Mouse (Mus musculus) ovary, postnatal 10 days (tissue): ENCODE measurements at regions not wholly inside any gene's neighbourhood (a gene's known extent, or its start where the extent isn't known, plus 50 kb on each side); places are given as distances from the start of the nearest gene placed in this dataset.

Experiments used
- DNase-seq: peaks from one replicate; pipeline ENCODE4 v3.0.0; 2022; ENCODE audit warnings: low spot score

DNA sequence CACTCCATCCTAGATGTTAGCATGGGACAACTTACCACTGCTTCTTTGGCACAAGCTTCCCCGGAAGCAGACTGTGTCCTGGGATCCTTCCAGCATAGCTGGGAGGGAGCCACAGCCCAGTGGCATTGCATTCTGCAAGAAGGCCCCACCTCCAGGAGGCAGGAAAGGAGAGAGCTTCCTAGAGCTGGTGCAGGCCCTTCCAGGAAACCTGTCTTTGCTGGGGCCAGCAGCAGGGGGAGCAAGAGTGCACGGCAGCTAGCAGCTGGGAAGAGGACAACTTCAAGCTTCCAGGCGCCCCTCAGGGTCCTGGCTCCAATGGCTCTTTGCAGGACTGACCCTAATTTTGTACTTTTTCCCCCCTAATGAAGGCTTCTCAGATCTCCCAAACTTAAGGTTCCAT is 115.4 kb upstream of the Sorcs3 start:
- DNase-seq: no peak

DNA sequence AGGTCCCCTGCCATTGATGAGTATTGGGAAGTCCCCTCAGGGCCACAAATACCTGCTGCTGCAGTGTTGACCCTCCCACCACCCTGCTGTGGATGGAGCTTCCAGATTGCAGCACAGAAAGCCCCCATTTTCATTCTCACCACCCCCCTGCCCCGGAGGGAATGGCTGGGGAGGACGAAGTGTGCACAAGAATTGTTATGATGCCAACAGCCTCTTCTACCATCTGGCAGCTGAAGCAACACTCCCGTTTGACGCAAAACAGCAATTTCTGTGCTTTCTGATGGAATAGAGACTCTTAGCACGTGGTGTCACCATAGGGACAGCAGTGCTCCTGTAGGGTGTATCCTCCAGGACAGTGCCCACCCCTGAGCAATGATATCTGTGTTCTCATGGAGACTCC is 108.5 kb upstream of the Sorcs3 start:
- DNase-seq: no peak

DNA sequence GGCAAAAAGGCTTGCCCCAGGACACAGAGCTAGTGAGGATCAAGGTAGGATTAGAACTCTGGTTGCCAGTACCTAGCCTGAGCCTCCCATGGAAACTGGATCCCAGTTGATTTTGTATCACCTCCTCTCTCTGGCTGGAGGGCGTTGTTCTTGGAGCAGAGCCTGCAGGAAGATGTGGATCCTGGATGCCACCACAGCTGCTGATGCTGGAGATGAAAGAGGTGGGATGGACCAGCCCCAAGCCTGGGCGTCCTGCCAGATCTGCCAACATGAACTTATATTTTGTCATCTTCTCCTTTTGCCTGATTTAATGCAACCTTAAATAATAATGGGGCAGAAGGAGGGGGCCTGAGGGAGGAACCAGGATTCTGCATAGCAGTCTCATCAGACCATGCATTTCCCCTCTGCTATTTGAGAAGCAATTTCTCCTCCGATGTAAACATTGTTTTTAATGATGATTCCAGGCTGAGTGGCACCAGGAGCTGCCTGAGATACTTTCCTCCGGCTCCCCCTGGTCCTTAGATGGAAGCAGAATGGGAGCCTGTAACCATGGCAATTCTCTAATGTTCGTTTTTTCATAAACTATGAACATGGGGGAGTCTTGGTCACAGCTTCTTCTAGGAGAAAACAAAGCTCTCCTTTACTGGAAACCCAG is 107.8 kb upstream of the Sorcs3 start:
- DNase-seq: no peak

DNA sequence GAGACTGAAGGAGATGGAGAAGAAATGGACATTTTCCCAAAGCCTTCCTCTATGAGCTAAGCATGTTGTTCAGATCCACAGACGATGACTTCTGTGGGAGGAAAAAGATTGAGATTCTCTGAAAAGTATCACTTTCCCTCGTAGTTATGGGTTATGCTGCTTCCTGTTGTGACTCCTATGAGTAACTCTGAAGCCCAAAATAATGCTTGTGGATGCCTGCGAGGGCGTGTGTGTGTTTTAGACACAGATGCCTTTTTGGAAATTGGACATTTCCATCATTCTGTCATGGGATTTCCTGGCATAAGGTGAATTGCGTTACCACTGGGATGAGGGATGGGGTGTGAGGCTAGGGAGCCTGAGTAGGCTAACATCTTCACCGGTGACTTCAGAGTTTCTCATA is 104.8 kb upstream of the Sorcs3 start:
- no peak for DNase-seq

DNA sequence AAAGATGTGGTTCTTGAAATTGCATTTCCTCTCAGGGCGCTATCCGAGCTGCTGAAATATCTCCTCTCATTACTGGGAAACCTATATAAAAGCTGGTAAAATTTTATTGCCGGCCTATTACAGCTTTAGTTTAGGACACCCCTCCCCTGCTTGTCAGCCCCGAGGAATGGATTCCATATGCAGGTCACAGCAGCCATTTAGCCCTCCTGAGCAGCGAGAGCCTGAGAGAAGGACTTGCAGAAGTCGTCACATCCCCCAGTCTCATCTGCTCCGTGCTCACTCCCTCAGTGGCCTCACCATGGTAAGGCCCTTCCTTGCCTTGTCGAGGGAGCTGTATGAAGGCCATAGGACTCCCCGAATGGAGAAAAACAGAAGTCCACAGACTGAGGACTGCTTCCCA is 90.7 kb upstream of the Sorcs3 start:
- DNase-seq: no peak

DNA sequence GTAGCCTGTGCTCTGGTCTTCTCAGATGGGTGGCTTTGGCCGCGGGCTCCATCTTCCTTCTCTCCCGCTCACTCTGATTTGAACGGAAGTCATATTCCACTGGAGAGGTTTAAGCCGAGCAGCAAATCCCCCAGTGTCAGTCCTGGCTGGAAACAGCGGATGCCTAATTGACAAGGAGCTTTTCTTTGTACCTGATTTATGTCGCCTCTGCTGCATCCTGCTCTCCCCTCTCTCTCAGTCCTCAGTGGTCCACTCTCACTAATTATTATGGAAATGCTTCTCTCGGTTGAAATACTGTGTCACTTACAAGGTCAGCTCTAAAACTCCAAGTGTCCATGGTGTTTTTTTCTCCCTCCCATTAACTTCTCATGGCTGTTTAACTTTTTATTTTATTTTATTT is 90.1 kb upstream of the Sorcs3 start:
- DNase-seq: no peak

DNA sequence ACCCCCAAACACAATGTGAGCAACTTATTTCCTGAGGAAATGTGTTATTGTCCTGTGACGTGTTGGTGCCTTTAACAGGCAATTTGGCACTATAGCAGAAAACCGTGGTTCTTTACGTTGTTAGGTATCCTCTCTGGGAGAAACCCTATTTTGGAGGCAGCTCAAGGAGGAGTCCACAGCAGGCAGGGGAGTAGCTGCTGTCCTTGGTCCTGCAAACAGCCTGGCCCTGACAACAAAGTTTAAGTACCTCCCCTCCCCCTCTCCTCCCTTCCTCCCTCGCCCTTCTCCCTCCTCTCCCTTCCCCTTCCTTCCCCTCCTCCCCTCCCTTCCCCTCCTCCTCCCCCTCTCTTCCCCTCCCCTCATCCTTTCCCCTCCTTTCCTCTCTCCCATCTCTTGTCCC is 89.1 kb upstream of the Sorcs3 start:
- DNase-seq: no peak

DNA sequence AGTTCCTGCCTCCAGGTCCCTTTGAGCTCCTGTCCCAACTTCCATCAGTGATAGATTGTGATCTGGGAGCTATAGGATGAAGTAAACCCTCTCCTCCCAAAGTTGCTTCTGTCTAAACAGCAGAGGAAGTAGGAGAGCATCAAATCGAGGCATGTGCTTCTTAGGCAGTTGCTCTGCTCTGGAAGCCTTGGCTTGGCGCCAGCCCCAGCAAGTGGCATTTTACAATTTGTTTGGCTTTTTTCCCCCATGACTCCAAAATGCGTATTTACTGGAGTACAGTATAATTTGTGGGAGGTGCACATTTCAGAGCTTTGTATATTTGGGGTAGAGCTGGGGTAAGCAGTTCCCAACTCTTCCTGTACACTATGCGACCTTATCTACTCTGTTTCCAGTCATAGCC is 88.2 kb upstream of the Sorcs3 start:
- no peak for DNase-seq

DNA sequence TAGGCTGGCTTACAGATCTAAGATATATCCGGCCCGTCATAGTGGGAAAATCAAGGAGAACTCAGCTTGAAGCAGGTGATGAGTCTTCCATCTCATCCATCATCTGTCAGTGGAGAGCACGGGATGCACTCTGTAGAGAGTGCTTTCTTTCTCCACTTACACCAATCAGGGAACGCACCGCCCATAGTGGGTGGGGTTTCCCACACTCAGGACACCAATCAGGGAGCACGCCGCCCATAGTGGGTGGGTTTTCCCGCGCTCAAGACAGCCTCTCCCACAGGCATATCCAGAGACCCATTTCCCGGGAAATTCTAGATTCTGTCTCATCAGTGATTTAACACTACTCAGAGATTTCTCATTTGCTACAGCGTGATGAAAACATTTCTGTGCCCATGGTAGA is 83.5 kb upstream of the Sorcs3 start:
- DNase-seq: no peak

DNA sequence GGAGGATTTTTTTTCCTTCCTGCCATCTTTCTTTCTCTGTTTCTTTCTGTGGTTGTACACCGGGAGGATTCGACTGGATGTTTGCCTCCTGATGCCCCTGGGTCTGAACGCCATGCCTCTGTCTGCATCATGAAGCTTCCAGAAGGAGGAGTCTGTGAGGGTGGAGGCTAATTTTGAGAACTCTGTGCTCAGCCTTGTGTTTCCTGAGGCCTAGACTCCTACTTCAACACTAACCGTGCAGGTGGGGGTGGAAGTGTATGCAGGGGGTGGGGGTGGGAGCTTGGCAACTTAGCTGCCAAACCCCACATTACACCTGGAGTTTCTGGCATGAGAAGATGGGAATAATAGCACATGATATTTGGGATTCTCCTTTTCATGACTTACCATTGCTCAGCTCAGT is 82.0 kb upstream of the Sorcs3 start:
- DNase-seq: no peak

DNA sequence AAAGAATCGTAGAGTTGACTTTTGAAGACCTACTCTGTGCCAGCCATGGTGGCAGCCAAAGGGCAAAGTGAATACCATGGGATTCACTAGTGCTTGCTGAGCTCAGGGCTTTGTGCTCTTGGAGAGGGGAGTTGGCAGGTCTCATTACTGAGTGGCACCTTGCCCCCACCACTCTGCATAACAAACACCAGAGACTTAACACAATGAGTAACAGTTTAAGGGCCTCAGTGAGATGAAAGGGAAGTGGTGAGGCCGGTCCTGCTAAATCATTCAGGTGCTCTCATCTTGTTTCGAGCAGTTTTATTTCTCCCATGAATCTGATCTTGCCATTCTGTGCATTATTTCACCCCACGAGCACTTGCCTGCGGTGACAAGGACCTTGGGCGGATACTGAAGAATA is 80.1 kb upstream of the Sorcs3 start:
- DNase-seq: no peak

DNA sequence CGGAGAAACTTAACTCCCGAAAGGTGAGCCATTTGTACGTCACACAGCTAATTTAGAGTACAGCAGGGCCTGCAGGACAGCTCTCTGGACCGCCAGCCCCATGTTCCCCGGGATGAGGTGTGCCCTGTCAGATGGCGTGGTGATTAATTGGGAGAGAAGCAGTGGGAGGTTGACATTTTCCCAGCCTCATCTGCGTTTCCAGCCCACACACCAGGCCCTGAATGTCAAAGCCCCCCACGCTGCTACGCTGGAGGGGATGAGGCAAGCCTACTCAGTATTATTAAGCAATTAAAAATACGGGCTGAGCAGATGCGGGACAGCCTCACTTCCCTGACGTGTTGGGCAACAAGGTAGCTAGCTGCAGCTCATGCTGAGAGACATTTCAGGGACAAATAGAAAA is 77.7 kb upstream of the Sorcs3 start:
- no peak for DNase-seq

DNA sequence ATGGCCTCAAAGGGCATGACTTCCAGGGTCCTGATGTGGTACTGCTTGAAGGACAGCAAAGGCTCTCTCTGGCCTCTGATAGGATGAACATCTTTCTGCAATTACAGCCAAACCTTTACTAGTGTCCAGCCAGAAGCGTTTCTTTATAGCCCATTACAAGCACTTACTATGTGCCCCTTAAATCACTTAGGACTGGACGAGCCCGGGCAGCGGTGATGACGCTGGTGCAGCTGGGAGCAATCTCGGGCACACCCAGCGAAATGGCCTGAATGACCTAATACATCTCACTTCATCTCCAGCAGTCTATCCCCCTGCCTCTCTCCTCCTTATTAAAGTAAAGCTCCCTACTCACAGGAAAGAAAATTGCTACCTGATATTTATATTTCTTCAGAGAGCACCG is 69.6 kb upstream of the Sorcs3 start:
- no peak for DNase-seq

DNA sequence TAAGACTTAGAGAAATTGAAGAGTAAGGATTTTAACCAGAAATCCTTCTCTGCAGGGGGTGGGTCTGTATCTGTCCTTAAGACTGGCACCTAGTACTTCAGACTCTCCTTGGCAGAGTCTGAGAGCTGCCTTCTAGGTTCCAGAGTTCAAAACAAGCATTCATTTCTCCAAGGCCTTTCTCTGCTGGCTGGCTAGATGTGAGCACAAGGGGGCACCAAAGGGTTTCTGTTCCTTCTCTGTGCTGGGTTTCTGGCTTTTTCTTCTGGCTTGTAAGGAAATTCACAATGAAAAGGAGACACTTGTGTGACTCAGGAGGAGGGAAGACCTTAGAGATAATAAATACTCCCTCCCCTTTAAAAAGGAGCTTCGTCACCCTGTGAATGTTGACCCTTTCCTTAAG is 61.7 kb upstream of the Sorcs3 start:
- DNase-seq: peak; percentile 4
